ENCODE assay signal across 18 mouse cellular contexts in the genomic region with DNA sequence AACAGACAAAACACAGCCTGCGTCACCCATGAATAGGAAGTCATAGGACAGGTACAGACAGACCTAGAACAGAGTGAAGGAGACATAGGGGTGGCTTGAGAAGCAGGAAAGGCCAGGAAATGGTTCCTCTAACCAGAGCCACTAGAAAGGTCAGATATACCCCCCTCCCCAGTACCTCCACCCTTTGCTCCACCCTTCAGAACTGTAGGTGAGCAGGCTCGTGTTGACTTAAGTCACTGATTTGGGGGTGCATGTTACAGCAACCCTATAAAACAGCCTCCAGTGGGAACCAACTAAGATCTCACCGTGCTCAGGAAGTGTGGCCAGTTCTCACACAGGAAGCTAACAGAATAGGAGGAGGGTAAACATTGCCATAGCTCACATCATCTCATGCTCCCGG. TPM values are rescaled to one million over a fixed set of nuclear protein-coding genes. Genes with fewer than 3 reads are reported as not detected.
A peak's percentile ranks its signal among the peaks of the same experiment; 100 is the strongest.
DNase-seq lines count a peak whose midpoint lies in the region; ATAC-seq lines count a peak whose summit lies in the region.
"Had no signal": no experiment of that assay in that cellular context is flagged by ENCODE, and none has a peak within 500 bp of the region (broad histone marks: within the 10 kb centered on the region; RNA-seq: fewer than 3 reads in every experiment).

No protein-coding gene starts in this region.

- no peak overlapping the region for H3K9ac ChIP-seq in midbrain, embryonic 11.5 days (ENCODE audit: low read length)
- no peak overlapping the region for H3K9ac ChIP-seq in midbrain, embryonic 16.5 days (ENCODE audit: low read depth, low read length)

- H3K36me3 ChIP-seq in midbrain, embryonic 11.5 days (ENCODE audit: control insufficient read depth, insufficient read depth, low read length) = no peaks in the 10 kb centered on the region
- H3K36me3 ChIP-seq in midbrain, embryonic 16.5 days (ENCODE audit: control insufficient read depth, insufficient read depth, low read length) = no peaks in the 10 kb centered on the region
- H3K36me3 ChIP-seq: G1E had no signal

- H3K4me3 ChIP-seq in midbrain, embryonic 11.5 days (ENCODE audit: low read depth, low read length) = no peak overlapping the region
- H3K4me3 ChIP-seq in midbrain, embryonic 16.5 days (ENCODE audit: low read depth, low read length) = no peak overlapping the region

- no peak overlapping the region for H3K27ac ChIP-seq in midbrain, embryonic 11.5 days (ENCODE audit: low read depth, low read length)
- H3K27ac ChIP-seq in midbrain, embryonic 16.5 days (ENCODE audit: low read length) = no peak overlapping the region

- H3K27me3 ChIP-seq in midbrain, embryonic 11.5 days (ENCODE audit: control insufficient read depth, insufficient read depth, low read length) = no peaks in the 10 kb centered on the region
- H3K27me3 ChIP-seq in midbrain, embryonic 16.5 days (ENCODE audit: control insufficient read depth, insufficient read depth, low read depth, low read length) = no peaks in the 10 kb centered on the region
- H3K27me3 ChIP-seq: Patski had no signal

- no peaks in the 10 kb centered on the region for H3K4me1 ChIP-seq in midbrain, embryonic 11.5 days (ENCODE audit: control insufficient read depth, insufficient read depth, low read length)
- H3K4me1 ChIP-seq in midbrain, embryonic 16.5 days (ENCODE audit: control insufficient read depth, insufficient read depth, low read length) = no peaks in the 10 kb centered on the region

- ATAC-seq in midbrain, embryonic 11.5 days (ENCODE audit: low FRiP score) = no peak
- ATAC-seq in midbrain, embryonic 16.5 days = no peak
- ATAC-seq: activated CD4-positive, CD25-positive, alpha-beta regulatory T cell, adult 4 months; CD4-positive, CD25-positive, alpha-beta regulatory T cell, adult 4 months; Patski had no signal

- H3K4me2 ChIP-seq in midbrain, embryonic 11.5 days = no peak overlapping the region
- H3K4me2 ChIP-seq in midbrain, embryonic 16.5 days (ENCODE audit: low read length) = no peak overlapping the region

- 81% methylated on average over 4 of the region's 4 CpGs for WGBS in midbrain, embryonic 11.5 days
- WGBS in midbrain, embryonic 16.5 days = 90% methylated on average over 4 of the region's 4 CpGs

- peak; percentile 72 for DNase-seq in midbrain, embryonic 11.5 days (ENCODE audit: low spot score, missing footprints)
- DNase-seq in natural killer cell, adult 2 months (ENCODE audit: low spot score in 2 of 2) = peak; percentile 31 to 58
- no peak for DNase-seq in right cerebral cortex, postnatal 36 days (ENCODE audit: low spot score in 2 of 2)
- DNase-seq: adrenal gland, adult 2 months; adrenal gland, adult 8-10 months; adrenal gland, postnatal 10 days; adrenal gland, postnatal 14 days; adrenal gland, postnatal 25 days; adrenal gland, postnatal 36 days; B cell, adult 2 months; cerebellum, adult 11 months; cerebellum, adult 11-12 months; cerebellum, adult 18-20 months had no signal

- no peaks in the 10 kb centered on the region for H3K9me3 ChIP-seq in midbrain, embryonic 11.5 days (ENCODE audit: control insufficient read depth, low read length)
- H3K9me3 ChIP-seq in midbrain, embryonic 16.5 days (replicated peaks; ENCODE audit: control insufficient read depth, low read length, poor library complexity, severe bottlenecking) = no peaks in the 10 kb centered on the region
- H3K9me3 ChIP-seq: G1E had no signal

RNA-seq across cellular contexts. Expression of a gene that starts 28.1 kb away (rescaled TPM):
- 32.1 and 41.8 TPM in 2 replicates for polyA plus RNA-seq in midbrain, embryonic 11.5 days (2014; fragmentation: Nextera tagmentation; extraction: Ambion mirVana)
- 49.3 and 54.6 TPM in 2 replicates for polyA plus RNA-seq in midbrain, embryonic 16.5 days (2015; fragmentation: Nextera tagmentation; extraction: Ambion mirVana)
- polyA plus RNA-seq: G1E had no signal

Comparison
In these comparisons a context has a peak if more than half of its experiments do, and no peak if none do; other contexts are left out.
1. DNase-seq: peak in midbrain, embryonic 11.5 days (single experiment) and natural killer cell, adult 2 months (2 of 2); none in right cerebral cortex, postnatal 36 days (0 of 2).